Mouse (Mus musculus) limb, embryonic 12.5 days (tissue): Measurements from ENCODE around the gene Slc30a6. TPM values are rescaled to one million over a fixed set of nuclear protein-coding genes. Genes with fewer than 3 reads are reported as not detected.
"Not testable (repeated sequence)": the region's sequence is repeated elsewhere in the genome, so short reads cannot be mapped to it uniquely, and the experiment has no call there.

Experiments
- ATAC-seq: fragments of 200-750 bp; cut with Nextera tagmentation; 2 replicates; pipeline ENCODE4 v1.8.0; 2017; ENCODE audit warnings: low read depth, moderate TSS enrichment; ENCODE audit not compliant: insufficient number of reproducible peaks, insufficient read depth, low FRiP score, low TSS enrichment
- H3K27ac ChIP-seq: fragments of 300-500 bp; sonication (generic); 2 replicates; pipeline ENCODE4 v1.5.1; 2016; ENCODE audit warnings: mild to moderate bottlenecking, moderate library complexity
- H3K27me3 ChIP-seq: fragments of 300-500 bp; sonication (generic); 2 replicates; pipeline ENCODE4 v1.6.1; 2016; ENCODE audit warnings: mild to moderate bottlenecking, moderate library complexity
- H3K36me3 ChIP-seq: fragments of 300-500 bp; sonication (generic); 2 replicates; pipeline ENCODE4 v1.6.1; 2016; ENCODE audit warnings: mild to moderate bottlenecking, moderate library complexity
- H3K4me1 ChIP-seq: fragments of 300-500 bp; sonication (generic); replicated peaks from 2 replicates; pipeline ENCODE4 v1.6.1; 2016
- H3K4me2 ChIP-seq: fragments of 300-500 bp; sonication (generic); 2 replicates; pipeline ENCODE4 v1.6.1; 2016; ENCODE audit warnings: mild to moderate bottlenecking, moderate library complexity
- H3K4me3 ChIP-seq: fragments of 300-500 bp; sonication (generic); replicated peaks from 2 replicates; pipeline ENCODE4 v1.5.1; 2016; ENCODE audit warnings: mild to moderate bottlenecking
- H3K9ac ChIP-seq: fragments of 300-500 bp; sonication (generic); replicated peaks from 2 replicates; pipeline ENCODE4 v1.6.1; 2016; ENCODE audit warnings: mild to moderate bottlenecking, moderate library complexity
- H3K9me3 ChIP-seq: fragments of 300-500 bp; sonication (generic); 2 replicates; pipeline ENCODE4 v1.6.1; 2016; ENCODE audit warnings: mild to moderate bottlenecking, moderate library complexity
- WGBS: fragments of 180-500 bp; shearing (Covaris S2); methylation state at CpG from one replicate; pipeline ENCODE4 v1.1.7; 2016; 5-methylcytosine and 5-hydroxymethylcytosine counted together
- polyA plus RNA-seq: library from polyadenylated mRNA; unstranded; fragments of >200 nt; fragmentation: Nextera tagmentation; extraction: Ambion mirVana; gene quantifications from 2 replicates; pipeline ENCODE4 v1.2.1, GENCODE M21; 2016

Slc30a6 gene
- polyA plus RNA-seq, 1 experiment from 2014 or later: 41.5 TPM

- Histone ChIP-seq H3K36me3 (no peaks in the 10 kb centered on the region), H3K9me3 (no peaks in the 10 kb centered on the region), H3K4me3 (no peak overlapping the region), H3K27me3 (no peaks in the 10 kb centered on the region), H3K4me1 (no peaks in the 10 kb centered on the region), H3K9ac (no peak overlapping the region), H3K27ac (no peak overlapping the region), H3K4me2 (no peak overlapping the region)
- ATAC-seq: no peak
- WGBS: 91% methylated on average over 10 of the region's 10 CpGs
Observed at GRCm38 (mm10) chr17:74449776-74450175, 54.4 kb downstream of the Slc30a6 start.

GRCm38 (mm10) chr17:74453928-74454327 is 58.5 kb downstream of the Slc30a6 start:
- Histone ChIP-seq H3K4me3 (no peak overlapping the region), H3K27ac (no peak overlapping the region), H3K4me1 (no peaks in the 10 kb centered on the region), H3K9ac (no peak overlapping the region), H3K27me3 (no peaks in the 10 kb centered on the region), H3K36me3 (no peaks in the 10 kb centered on the region), H3K4me2 (no peak overlapping the region), H3K9me3 (no peaks in the 10 kb centered on the region)
- 76% methylated on average over 3 of the region's 3 CpGs for WGBS
- no peak for ATAC-seq

GRCm38 (mm10) chr17:74454660-74455059 is 59.3 kb downstream of the Slc30a6 start:
- no peak overlapping the region for H3K9ac ChIP-seq
- WGBS: 79% methylated on average over 1 of the region's 1 CpGs

GRCm38 (mm10) chr17:74455426-74455825 is 60.0 kb downstream of the Slc30a6 start:
- no peak overlapping the region for H3K9ac ChIP-seq
- no peak overlapping the region for H3K4me2 ChIP-seq
- no peak for ATAC-seq
- H3K4me3 ChIP-seq: no peak overlapping the region
- no peaks in the 10 kb centered on the region for H3K27me3 ChIP-seq
- no peaks in the 10 kb centered on the region for H3K4me1 ChIP-seq
- no peak overlapping the region for H3K27ac ChIP-seq
- 85% methylated on average over 4 of the region's 4 CpGs for WGBS
- no peaks in the 10 kb centered on the region for H3K9me3 ChIP-seq
- no peaks in the 10 kb centered on the region for H3K36me3 ChIP-seq

More at GRCm38 (mm10) chr17:74454660-74455059, 59.3 kb downstream of the Slc30a6 start:
- no peak for ATAC-seq
- Histone ChIP-seq H3K27ac (no peak overlapping the region), H3K36me3 (no peaks in the 10 kb centered on the region), H3K4me1 (no peaks in the 10 kb centered on the region), H3K4me3 (no peak overlapping the region), H3K9me3 (no peaks in the 10 kb centered on the region), H3K4me2 (no peak overlapping the region), H3K27me3 (no peaks in the 10 kb centered on the region)

- WGBS: 88% methylated on average over 5 of the region's 5 CpGs
- no peak overlapping the region for H3K27ac ChIP-seq
- no peak overlapping the region for H3K9ac ChIP-seq
- H3K4me1 ChIP-seq: no peaks in the 10 kb centered on the region
- no peak overlapping the region for H3K4me2 ChIP-seq
- no peaks in the 10 kb centered on the region for H3K27me3 ChIP-seq
- H3K36me3 ChIP-seq: no peaks in the 10 kb centered on the region
- H3K4me3 ChIP-seq: no peak overlapping the region
- no peak for ATAC-seq
- H3K9me3 ChIP-seq: no peaks in the 10 kb centered on the region
Observed at GRCm38 (mm10) chr17:74456825-74457224, 61.4 kb downstream of the Slc30a6 start.

GRCm38 (mm10) chr17:74457972-74458677 is 62.7 kb downstream of the Slc30a6 start:
- ATAC-seq: no peak
- no peak overlapping the region for H3K4me3 ChIP-seq
- no peaks in the 10 kb centered on the region for H3K27me3 ChIP-seq
- H3K27ac ChIP-seq: no peak overlapping the region
- H3K4me2 ChIP-seq: no peak overlapping the region
- no peaks in the 10 kb centered on the region for H3K9me3 ChIP-seq
- no peaks in the 10 kb centered on the region for H3K4me1 ChIP-seq
- H3K9ac ChIP-seq: no peak overlapping the region
- no peaks in the 10 kb centered on the region for H3K36me3 ChIP-seq
- WGBS: 75% methylated on average over 10 of the region's 10 CpGs

- no peak within 1 kb of the TSS for H3K4me2 ChIP-seq
- H3K4me3 ChIP-seq: no peak within 1 kb of the TSS
- no peak for ATAC-seq
- no peak within 1 kb of the TSS for H3K27ac ChIP-seq
- H3K36me3 ChIP-seq: no peaks in the 10 kb centered on the region
- no peaks in the 10 kb centered on the region for H3K4me1 ChIP-seq
- H3K27me3 ChIP-seq: no peaks in the 10 kb centered on the region
- WGBS: 58% methylated on average over 8 of the region's 8 CpGs
- H3K9me3 ChIP-seq: no peaks in the 10 kb centered on the region
- H3K9ac ChIP-seq: no peak within 1 kb of the TSS
Observed at GRCm38 (mm10) chr17:74458711-74459408, 63.5 kb downstream of the Slc30a6 start, which contains the start of gene Nlrc4. TSS of gene Nlrc4 (minus strand) at chr17:74459142.

- Histone ChIP-seq H3K4me1 (no peaks in the 10 kb centered on the region), H3K4me3 (no peak overlapping the region), H3K27ac (no peak overlapping the region), H3K4me2 (no peak overlapping the region), H3K9me3 (no peaks in the 10 kb centered on the region), H3K9ac (no peak overlapping the region), H3K27me3 (no peaks in the 10 kb centered on the region), H3K36me3 (no peaks in the 10 kb centered on the region)
- no peak for ATAC-seq
Observed at GRCm38 (mm10) chr17:74463510-74463909, 68.1 kb downstream of the Slc30a6 start.

- not testable (repeated sequence) for H3K27ac ChIP-seq, H3K4me3 ChIP-seq, H3K36me3 ChIP-seq, H3K4me1 ChIP-seq, H3K27me3 ChIP-seq, H3K9ac ChIP-seq, H3K4me2 ChIP-seq, H3K9me3 ChIP-seq, ATAC-seq
- WGBS: 82% methylated on average over 2 of the region's 2 CpGs
Observed at GRCm38 (mm10) chr17:74467981-74468380, 72.6 kb downstream of the Slc30a6 start.

GRCm38 (mm10) chr17:74470133-74470532 is 74.7 kb downstream of the Slc30a6 start:
- H3K4me3 ChIP-seq, ATAC-seq, H3K4me1 ChIP-seq, H3K4me2 ChIP-seq, H3K36me3 ChIP-seq, H3K9me3 ChIP-seq, H3K27me3 ChIP-seq, H3K9ac ChIP-seq, H3K27ac ChIP-seq: not testable (repeated sequence)
- 81% methylated on average over 6 of the region's 6 CpGs for WGBS
